Mouse (Mus musculus): ENCODE results near the gene Vps13d.

The Vps13d gene

GRCm38 (mm10) chr4:145194559-145195162, at the start of gene Vps13d:
Gene Vps13d, minus strand, starts transcription at chr4:145195005.
- DNase-seq: peak; percentile 88

- no peak for DNase-seq
Measured at GRCm38 (mm10) chr4:145242719-145243350, 48.0 kb upstream of the Vps13d start.

- DNase-seq: no peak
Measured at GRCm38 (mm10) chr4:145240723-145241231, 46.0 kb upstream of the Vps13d start.

- no peak for DNase-seq
Measured at GRCm38 (mm10) chr4:145239049-145239830, 44.4 kb upstream of the Vps13d start.

- no peak for DNase-seq
Measured at GRCm38 (mm10) chr4:145236027-145236426, 41.2 kb upstream of the Vps13d start.

- no peak for DNase-seq
Measured at GRCm38 (mm10) chr4:145233487-145234228, 38.9 kb upstream of the Vps13d start.

GRCm38 (mm10) chr4:145231732-145232131, 36.9 kb upstream of the Vps13d start:
- no peak for DNase-seq

- DNase-seq: no peak
Measured at GRCm38 (mm10) chr4:145230647-145231046, 35.8 kb upstream of the Vps13d start.

- no peak for DNase-seq
Measured at GRCm38 (mm10) chr4:145229524-145230163, 34.8 kb upstream of the Vps13d start.

- DNase-seq: no peak
Measured at GRCm38 (mm10) chr4:145229051-145229450, 34.2 kb upstream of the Vps13d start.

GRCm38 (mm10) chr4:145224613-145225012, 29.8 kb upstream of the Vps13d start:
- no peak for DNase-seq

GRCm38 (mm10) chr4:145222064-145222463, 27.3 kb upstream of the Vps13d start:
- no peak for DNase-seq

- DNase-seq: no peak
Measured at GRCm38 (mm10) chr4:145221379-145221778, 26.6 kb upstream of the Vps13d start.

- DNase-seq: no peak
Measured at GRCm38 (mm10) chr4:145220001-145220400, 25.2 kb upstream of the Vps13d start.

GRCm38 (mm10) chr4:145219240-145219985, 24.6 kb upstream of the Vps13d start:
- no peak for DNase-seq

GRCm38 (mm10) chr4:145217837-145218236, 23.0 kb upstream of the Vps13d start:
- no peak for DNase-seq

- no peak for DNase-seq
Measured at GRCm38 (mm10) chr4:145217046-145217445, 22.2 kb upstream of the Vps13d start.

GRCm38 (mm10) chr4:145215396-145215795, 20.6 kb upstream of the Vps13d start:
- DNase-seq: no peak

- no peak for DNase-seq
Measured at GRCm38 (mm10) chr4:145214786-145215174, 20.0 kb upstream of the Vps13d start.

- peak; percentile 76 for DNase-seq
Measured at GRCm38 (mm10) chr4:145213999-145214785, 19.4 kb upstream of the Vps13d start.

GRCm38 (mm10) chr4:145211076-145211475, 16.3 kb upstream of the Vps13d start:
- no peak for DNase-seq
